Mouse (Mus musculus): ENCODE measurements at regions not wholly inside any gene's neighbourhood (a gene's known extent, or its start where the extent isn't known, plus 50 kb on each side); places are given as distances from the start of the nearest gene placed in this dataset.
A peak's percentile ranks its signal among the peaks of the same experiment; 100 is the strongest.

GRCm38 (mm10) chr7:130073890-130074819, 446.0 kb downstream of the Ate1 start:
- DNase-seq (ENCODE audit: low spot score in 2 of 2): peak; percentile 13 to 18

DNA sequence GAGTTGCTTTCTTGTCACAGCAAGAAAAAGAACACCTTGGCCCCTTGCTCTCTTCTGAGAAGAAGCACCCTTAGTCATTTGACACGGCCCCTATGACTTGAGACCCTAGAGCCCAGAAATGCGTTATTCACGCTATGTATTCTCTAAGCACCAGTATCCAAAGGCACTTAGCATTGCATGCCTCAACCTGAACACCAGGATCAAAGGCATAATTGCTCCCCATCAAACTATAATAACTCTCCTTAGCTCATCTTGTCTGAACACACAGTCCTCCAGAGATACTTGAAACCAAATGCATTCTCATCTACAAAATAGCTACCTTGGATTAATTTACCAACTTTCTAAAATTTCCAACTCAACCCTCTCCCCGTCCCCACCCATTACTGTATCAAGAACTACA, 437.5 kb downstream of the Ate1 start:
- no peak for DNase-seq (ENCODE audit: low spot score in 2 of 2)

- DNase-seq (ENCODE audit: low spot score in 2 of 2): no peak
These were observed 434.5 kb downstream of the Ate1 start for GRCm38 (mm10) chr7:130085706-130086105.

DNA sequence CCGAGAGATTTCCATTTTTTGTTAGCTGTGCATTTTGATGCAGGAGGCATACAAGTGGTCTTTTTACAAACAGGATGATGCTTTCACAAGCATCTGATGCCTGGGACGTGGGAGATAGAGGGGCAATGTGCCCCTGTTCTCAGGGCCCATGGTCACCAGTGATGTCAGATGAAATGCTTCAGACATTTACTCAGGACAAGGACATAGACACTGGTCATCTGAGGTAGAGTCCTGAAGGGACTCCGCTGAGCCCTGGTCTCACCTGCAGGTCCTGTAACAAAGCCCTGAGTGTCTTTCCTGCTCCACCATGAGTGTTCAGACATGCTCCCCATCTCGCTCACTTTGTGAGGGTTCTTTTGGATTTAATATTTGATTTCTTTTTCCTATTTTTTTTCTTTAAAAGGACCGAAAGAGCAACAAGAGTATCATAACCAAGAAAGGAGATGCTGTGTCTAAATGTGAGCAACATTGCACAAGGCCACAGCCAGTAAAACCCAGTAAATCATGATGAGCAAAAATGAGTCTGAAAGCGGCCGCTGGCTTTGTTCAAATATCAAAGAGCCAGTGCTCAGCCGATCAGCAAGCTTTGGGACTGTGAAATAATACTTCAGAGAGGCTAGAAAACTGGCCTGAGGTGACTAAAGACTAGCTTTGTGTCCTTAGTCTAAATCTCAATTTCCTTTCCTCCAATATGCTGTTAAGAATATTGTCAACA, 430.1 kb downstream of the Ate1 start:
- DNase-seq (ENCODE audit: low spot score in 2 of 2): no peak

GRCm38 (mm10) chr7:130091942-130092341, 428.2 kb downstream of the Ate1 start:
- no peak for DNase-seq (ENCODE audit: low spot score in 2 of 2)

DNA sequence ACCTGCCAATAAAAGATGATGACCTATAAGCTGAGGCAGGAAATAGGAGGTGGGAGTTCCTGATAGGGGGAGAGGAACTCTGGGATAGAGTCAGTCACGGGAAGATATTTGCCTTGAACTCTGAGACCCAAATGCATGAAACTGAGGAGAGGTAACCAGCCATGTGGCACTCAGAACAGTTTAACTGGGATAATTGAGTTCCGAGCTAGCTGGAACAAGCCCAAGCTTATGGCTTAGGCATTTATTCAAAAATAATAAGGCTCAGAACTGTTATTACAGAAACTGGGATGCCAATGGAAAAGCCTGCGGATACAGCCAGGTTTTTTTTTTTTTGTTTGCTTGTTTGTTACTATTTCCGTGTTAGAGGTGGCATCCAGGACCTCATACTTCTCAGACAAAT, 425.0 kb downstream of the Ate1 start:
- no peak for DNase-seq (ENCODE audit: low spot score in 2 of 2)

- DNase-seq (ENCODE audit: low spot score in 2 of 2): no peak
These were observed 421.6 kb downstream of the Ate1 start for GRCm38 (mm10) chr7:130098606-130099005.

DNA sequence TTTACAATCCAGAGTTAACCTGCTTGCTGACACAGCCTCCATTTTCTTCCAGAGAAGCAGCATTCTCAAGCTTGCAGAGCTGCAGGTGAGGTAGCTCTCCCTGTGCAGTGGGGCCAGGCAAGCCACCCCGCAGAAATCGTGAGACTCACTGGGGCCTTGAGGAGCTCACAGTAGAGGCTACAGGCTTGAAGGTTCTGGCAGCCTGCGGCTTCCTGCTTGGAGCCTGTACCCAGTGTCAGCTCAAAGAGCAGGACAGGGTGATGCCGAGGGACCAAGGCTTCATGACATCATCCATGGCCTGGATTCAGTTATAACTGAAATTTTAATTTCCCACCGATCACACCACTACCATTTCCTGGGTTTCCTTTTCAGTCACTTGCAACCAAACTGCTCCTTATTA, 417.5 kb downstream of the Ate1 start:
- no peak for DNase-seq (ENCODE audit: low spot score in 2 of 2)

DNA sequence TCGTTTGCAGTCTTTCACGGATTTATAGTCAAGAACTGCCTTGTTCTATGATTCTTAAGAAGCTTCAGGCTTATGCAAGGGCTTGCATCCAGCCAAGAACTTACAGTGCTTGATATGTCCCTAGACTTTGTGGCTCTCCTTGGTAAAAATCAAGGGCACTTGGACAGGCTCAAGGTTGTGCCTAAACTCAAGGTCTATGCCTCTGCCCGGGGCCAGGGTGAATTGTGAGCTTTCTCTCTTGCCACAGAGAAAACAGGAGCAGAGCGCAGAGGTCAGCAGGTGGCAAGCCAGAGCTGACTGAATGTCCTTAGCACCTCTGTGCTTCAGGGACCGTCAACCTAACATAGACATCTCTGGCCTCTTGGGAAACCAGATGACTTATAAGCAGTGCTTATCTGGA, 413.2 kb downstream of the Ate1 start:
- no peak for DNase-seq (ENCODE audit: low spot score in 2 of 2)

DNA sequence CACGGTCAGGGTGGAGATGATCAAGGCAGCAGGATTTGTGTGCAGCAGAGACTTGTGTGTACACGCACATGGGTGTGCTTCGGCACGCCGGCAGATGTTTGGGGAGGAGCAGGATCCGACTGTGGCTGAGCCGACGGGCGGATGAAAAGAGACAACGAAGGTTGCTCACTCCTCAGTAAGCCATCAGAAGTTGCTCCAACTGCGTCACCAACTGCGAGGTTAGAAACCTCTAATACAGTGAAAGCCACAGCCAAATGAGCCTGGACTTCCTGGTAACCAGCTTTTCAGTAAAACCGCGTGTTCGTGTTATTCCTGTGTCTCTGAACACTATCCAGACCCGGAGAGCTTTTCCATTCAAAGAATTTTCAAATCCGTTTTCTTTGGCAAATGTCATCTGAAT, 411.8 kb downstream of the Ate1 start:
- no peak for DNase-seq (ENCODE audit: low spot score in 2 of 2)

All from frontal cortex, postnatal 36 days (tissue).